13 mouse cellular contexts compared by ENCODE assay signal in the genomic region with DNA sequence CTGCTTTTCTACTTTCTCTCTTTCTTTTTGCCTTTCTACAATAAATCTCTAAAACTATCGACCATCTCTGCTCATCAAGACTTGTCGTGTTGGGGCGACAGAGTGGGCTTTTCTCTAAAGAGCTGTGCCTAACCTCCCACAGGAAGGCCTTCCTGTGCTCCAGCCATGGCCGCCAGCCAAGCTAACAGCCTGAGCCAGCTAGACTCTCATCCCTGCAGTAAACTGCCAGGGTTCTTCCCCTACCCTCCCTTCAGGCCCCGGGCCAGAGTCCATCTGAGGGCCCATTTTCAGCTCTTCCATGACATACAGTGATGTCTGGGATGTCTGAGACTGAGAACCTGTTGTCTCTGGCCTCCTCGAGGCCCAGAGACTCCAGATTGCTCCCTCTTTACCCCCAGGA.
DNase-seq lines count a peak whose midpoint lies in the region; ATAC-seq and TF ChIP-seq lines count a peak whose summit lies in the region.
"Had no signal": no experiment of that assay in that cellular context is flagged by ENCODE, and none has a peak within 500 bp of the region (broad histone marks: within the 10 kb centered on the region; RNA-seq: fewer than 3 reads in every experiment).

No protein-coding gene starts in this region.

- no peaks in the 10 kb centered on the region for H3K27me3 ChIP-seq in liver, adult 2 months (ENCODE audit: control insufficient read depth, insufficient read depth, low read length)
- H3K27me3 ChIP-seq in liver, embryonic 11.5 days (replicated peaks; ENCODE audit: control insufficient read depth, insufficient read depth, low read length): no peaks in the 10 kb centered on the region
- no peaks in the 10 kb centered on the region for H3K27me3 ChIP-seq in midbrain, postnatal 0 days (ENCODE audit: insufficient read depth, low read length)
- H3K27me3 ChIP-seq: forebrain, embryonic 15.5 days; heart, embryonic 13.5 days; limb, embryonic 12.5 days; lung, embryonic 15.5 days had no signal

- no peak for TF ChIP-seq POLR2A in liver, adult 2 months (IDR thresholded peaks at IDR 0.05; ENCODE audit: extremely low read depth, insufficient read depth, low read length)

- DNase-seq in gastrocnemius, postnatal 14 days: peak; percentile 13
- no peak for DNase-seq in gastrocnemius, adult 8-10 months (ENCODE audit: low spot score in 2 of 2)
- peak; percentile 65 for DNase-seq in liver, adult 2 months (ENCODE audit: extremely low read depth, low read depth, low spot score)
- DNase-seq in liver, embryonic 11.5 days (ENCODE audit: low spot score): no peak
- DNase-seq in cerebellum, adult 9-11 months: peak; percentile 19
- DNase-seq in kidney, postnatal 14 days: peak; percentile 70
- no peak for DNase-seq in midbrain, postnatal 0 days (ENCODE audit: low spot score)
- DNase-seq in thymus, postnatal 25 days: no peak
- DNase-seq: right cerebral cortex, adult 18-20 months had no signal

- no peaks in the 10 kb centered on the region for H3K9me3 ChIP-seq in liver, embryonic 11.5 days (ENCODE audit: control insufficient read depth, low read length)
- no peaks in the 10 kb centered on the region for H3K9me3 ChIP-seq in midbrain, postnatal 0 days (ENCODE audit: low read length)
- H3K9me3 ChIP-seq: forebrain, embryonic 15.5 days; heart, embryonic 13.5 days; limb, embryonic 12.5 days; lung, embryonic 15.5 days had no signal

- intact Hi-C loops in gastrocnemius, postnatal 14 days (cut with DNase I; ENCODE audit: low total_unique reads): no loop called here

- ATAC-seq in liver, embryonic 11.5 days (replicated peaks; ENCODE audit: low FRiP score): no peak
- ATAC-seq in midbrain, postnatal 0 days (ENCODE audit: low FRiP score): no peak
- ATAC-seq: forebrain, embryonic 15.5 days had no signal

- H3K4me1 ChIP-seq in liver, adult 2 months (ENCODE audit: control insufficient read depth, insufficient read depth, low read length): no peaks in the 10 kb centered on the region
- H3K4me1 ChIP-seq in liver, embryonic 11.5 days (replicated peaks; ENCODE audit: control insufficient read depth, insufficient read depth, low read length): no peaks in the 10 kb centered on the region
- H3K4me1 ChIP-seq in midbrain, postnatal 0 days (ENCODE audit: insufficient read depth, low read length): no peaks in the 10 kb centered on the region
- H3K4me1 ChIP-seq: forebrain, embryonic 15.5 days; limb, embryonic 12.5 days; lung, embryonic 15.5 days had no signal

- H3K4me3 ChIP-seq in liver, adult 2 months (ENCODE audit: insufficient read depth, low read depth, low read length): no peak overlapping the region
- no peak overlapping the region for H3K4me3 ChIP-seq in liver, embryonic 11.5 days (ENCODE audit: low read depth, low read length)
- no peak overlapping the region for H3K4me3 ChIP-seq in midbrain, postnatal 0 days (ENCODE audit: low read depth, low read length)
- H3K4me3 ChIP-seq: forebrain, embryonic 15.5 days; heart, embryonic 13.5 days; limb, embryonic 12.5 days; lung, embryonic 15.5 days had no signal

- H3K27ac ChIP-seq in liver, adult 2 months (replicated peaks; ENCODE audit: insufficient read depth, low read depth, low read length): no peak overlapping the region
- no peak overlapping the region for H3K27ac ChIP-seq in liver, embryonic 11.5 days (ENCODE audit: low read depth, low read length)
- H3K27ac ChIP-seq in midbrain, postnatal 0 days (ENCODE audit: low read depth, low read length): no peak overlapping the region
- H3K27ac ChIP-seq: forebrain, embryonic 15.5 days; heart, embryonic 13.5 days; limb, embryonic 12.5 days; lung, embryonic 15.5 days had no signal

- H3K9ac ChIP-seq in liver, adult 2 months (ENCODE audit: low read depth, low read length): no peak overlapping the region
- H3K9ac ChIP-seq in liver, embryonic 11.5 days (ENCODE audit: low read depth, low read length): no peak overlapping the region
- no peak overlapping the region for H3K9ac ChIP-seq in midbrain, postnatal 0 days (replicated peaks; ENCODE audit: low read length, poor library complexity, severe bottlenecking)
- H3K9ac ChIP-seq: forebrain, embryonic 15.5 days; heart, embryonic 13.5 days; limb, embryonic 12.5 days; lung, embryonic 15.5 days had no signal

- no peaks in the 10 kb centered on the region for H3K79me2 ChIP-seq in liver, adult 2 months (ENCODE audit: control insufficient read depth, insufficient read depth, low read length)

- TF ChIP-seq CTCF in liver, adult 2 months (IDR thresholded peaks at IDR 0.05; ENCODE audit: low read depth, low read length): no peak
- TF ChIP-seq CTCF in midbrain, postnatal 0 days (IDR thresholded peaks at IDR 0.05): no peak

- 66% methylated on average over 6 of the region's 6 CpGs for whole genome bisulfite sequencing in liver, adult 2 months
- 77% methylated on average over 6 of the region's 6 CpGs for WGBS in liver, embryonic 11.5 days
- WGBS in midbrain, postnatal 0 days: 85% methylated on average over 6 of the region's 6 CpGs

- H3K36me3 ChIP-seq in liver, adult 2 months (ENCODE audit: control insufficient read depth, insufficient read depth, low read length): no peaks in the 10 kb centered on the region
- no peaks in the 10 kb centered on the region for H3K36me3 ChIP-seq in liver, embryonic 11.5 days (ENCODE audit: control insufficient read depth, insufficient read depth, low read length)
- H3K36me3 ChIP-seq in midbrain, postnatal 0 days (ENCODE audit: insufficient read depth, low read length): no peaks in the 10 kb centered on the region
- H3K36me3 ChIP-seq: forebrain, embryonic 15.5 days; heart, embryonic 13.5 days; limb, embryonic 12.5 days; lung, embryonic 15.5 days had no signal

- no peak overlapping the region for H3K4me2 ChIP-seq in liver, embryonic 11.5 days
- H3K4me2 ChIP-seq in midbrain, postnatal 0 days (ENCODE audit: low read depth, low read length, poor library complexity, severe bottlenecking): no peak overlapping the region
- H3K4me2 ChIP-seq: forebrain, embryonic 15.5 days; heart, embryonic 13.5 days; limb, embryonic 12.5 days; lung, embryonic 15.5 days had no signal

Comparison
In these comparisons a context has a peak if more than half of its experiments do, and no peak if none do; other contexts are left out.
1. DNase-seq: peak in gastrocnemius, postnatal 14 days (single experiment), liver, adult 2 months (single experiment), cerebellum, adult 9-11 months (single experiment) and kidney, postnatal 14 days (single experiment); none in gastrocnemius, adult 8-10 months (0 of 2), liver, embryonic 11.5 days (single experiment), midbrain, postnatal 0 days (single experiment) and thymus, postnatal 25 days (single experiment).